Mouse (Mus musculus): Measurements from ENCODE around the gene Hoxb2. TPM values are rescaled to one million over a fixed set of nuclear protein-coding genes. Genes with fewer than 3 reads are reported as not detected.
A peak's percentile ranks its signal among the peaks of the same experiment; 100 is the strongest.

The Hoxb2 gene
- polyA plus RNA-seq, 1 experiment from 2014 or later, result 7.5 TPM

DNA sequence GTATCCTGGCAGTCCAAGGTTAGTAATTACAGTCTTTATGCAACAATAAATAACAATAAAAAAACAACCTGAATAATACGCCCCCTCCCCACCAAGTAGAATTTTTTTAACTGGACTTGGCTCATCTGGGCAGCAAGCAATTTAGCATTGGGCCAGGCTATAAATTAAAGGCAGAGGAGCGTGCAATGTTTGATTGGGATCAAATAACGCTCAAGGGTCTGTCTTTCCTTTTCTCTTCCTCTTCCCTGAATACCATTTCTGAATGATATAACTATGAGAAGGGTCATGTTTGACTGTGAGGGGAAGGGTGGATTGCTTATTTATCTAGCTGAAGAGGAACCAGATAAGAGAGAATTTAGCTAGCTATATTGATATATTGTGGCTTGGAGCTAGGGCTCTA, 1.3 kb upstream of the Hoxb2 start:
- Histone ChIP-seq H3K27me3 (replicated peaks; ENCODE audit: control insufficient read depth, insufficient read depth, low read length) (peaks cover 96% of the 10 kb centered on the region), H3K9me3 (ENCODE audit: control insufficient read depth, low read length) (no peaks in the 10 kb centered on the region), H3K4me1 (ENCODE audit: control insufficient read depth, insufficient read depth, low read length) (no peaks in the 10 kb centered on the region), H3K4me2 (ENCODE audit: low read depth, low read length) (no peak overlapping the region; the same call in 1 of the 2 replicates), H3K4me3 (ENCODE audit: low read depth, low read length) (no peak overlapping the region), H3K36me3 (ENCODE audit: control insufficient read depth, insufficient read depth, low read length) (no peaks in the 10 kb centered on the region), H3K27ac (replicated peaks; ENCODE audit: low read depth, low read length) (no peak overlapping the region), H3K9ac (ENCODE audit: low read depth, low read length) (no peak overlapping the region)
- WGBS, result 27% methylated on average over 3 of the region's 3 CpGs
- DNase-seq (ENCODE audit: low spot score) (no peak), ATAC-seq (ENCODE audit: low read depth) (no peak)

DNA sequence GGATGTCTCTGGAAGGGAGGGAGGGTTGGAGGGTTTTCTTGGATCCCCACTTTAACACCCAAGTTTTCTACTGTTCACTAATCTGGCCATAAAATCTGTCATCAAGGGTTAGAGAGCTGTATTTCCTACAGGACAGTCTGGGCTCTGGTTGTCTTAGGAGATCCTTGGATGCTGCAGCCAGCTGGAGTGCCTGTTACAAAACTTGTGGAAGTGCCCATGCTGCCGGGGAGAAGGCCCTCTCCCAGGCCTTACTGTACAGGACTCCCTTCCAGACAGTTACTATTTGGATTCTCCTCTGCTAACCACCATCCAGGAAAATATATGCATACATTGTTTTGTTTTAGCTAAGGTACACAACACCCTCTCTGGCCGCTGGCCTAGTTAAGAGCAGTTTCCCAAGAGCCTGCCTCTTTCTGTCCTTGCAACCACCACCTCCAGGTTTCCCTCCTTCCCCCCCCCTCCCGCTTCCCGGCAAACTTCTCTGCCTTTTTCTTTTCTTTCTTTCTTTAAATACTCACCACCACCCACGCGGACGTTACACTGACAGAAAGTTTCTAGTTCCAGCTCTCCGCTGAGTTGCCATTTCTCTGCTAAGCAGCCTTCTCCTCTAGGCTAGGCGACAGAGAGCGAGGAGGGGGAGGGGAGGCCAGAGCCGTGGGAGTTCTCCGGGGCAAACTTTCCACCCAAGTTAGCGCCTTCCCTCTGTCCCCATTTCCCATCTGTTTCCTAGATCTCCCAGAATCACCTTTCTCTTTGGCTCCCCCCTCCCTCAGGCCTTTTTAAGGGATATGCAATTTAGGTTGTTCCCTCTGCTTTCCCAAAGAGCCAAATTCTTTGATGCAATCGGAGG, 609 bp upstream of the Hoxb2 start:
- no peaks in the 10 kb centered on the region for H3K9me3 ChIP-seq (ENCODE audit: control insufficient read depth, low read length)
- peak overlapping the region; percentile 3; the same call in 1 of the 2 replicates for H3K4me2 ChIP-seq (ENCODE audit: low read depth, low read length)
- H3K4me3 ChIP-seq (ENCODE audit: low read depth, low read length), result no peak overlapping the region
- no peak overlapping the region for H3K27ac ChIP-seq (replicated peaks; ENCODE audit: low read depth, low read length)
- DNase-seq (ENCODE audit: low spot score), result no peak
- H3K9ac ChIP-seq (ENCODE audit: low read depth, low read length), result no peak overlapping the region; the same call in 1 of the 2 replicates
- 11% methylated on average over 14 of the region's 14 CpGs for whole genome bisulfite sequencing
- H3K36me3 ChIP-seq (ENCODE audit: control insufficient read depth, insufficient read depth, low read length), result no peaks in the 10 kb centered on the region
- H3K4me1 ChIP-seq (ENCODE audit: control insufficient read depth, insufficient read depth, low read length), result no peaks in the 10 kb centered on the region
- no peak for ATAC-seq (ENCODE audit: low read depth)
- peaks cover 96% of the 10 kb centered on the region for H3K27me3 ChIP-seq (replicated peaks; ENCODE audit: control insufficient read depth, insufficient read depth, low read length)

DNA sequence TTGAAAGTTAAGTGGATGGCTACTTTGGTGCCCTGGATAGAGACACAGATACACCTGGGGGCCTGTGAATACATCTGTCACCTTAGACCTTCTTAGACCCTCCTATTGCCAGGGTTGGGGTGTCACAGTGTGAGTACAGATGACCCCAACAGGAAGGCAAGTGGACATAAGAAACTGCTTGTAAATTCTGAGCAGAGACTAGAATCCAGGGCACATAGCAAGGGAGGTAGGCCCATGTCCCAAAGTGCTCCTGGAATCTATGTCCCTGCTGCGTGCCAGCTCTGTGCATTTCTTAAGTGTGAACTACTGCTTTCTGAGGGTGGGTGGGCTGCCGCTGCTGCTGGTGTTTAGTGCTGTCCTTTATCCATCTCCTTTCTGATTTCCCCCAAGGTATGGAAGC, 466 bp downstream of the Hoxb2 start:
- no peak overlapping the region for H3K9ac ChIP-seq (ENCODE audit: low read depth, low read length)
- DNase-seq (ENCODE audit: low spot score), result no peak
- WGBS, result 18% methylated on average over 2 of the region's 2 CpGs

DNA sequence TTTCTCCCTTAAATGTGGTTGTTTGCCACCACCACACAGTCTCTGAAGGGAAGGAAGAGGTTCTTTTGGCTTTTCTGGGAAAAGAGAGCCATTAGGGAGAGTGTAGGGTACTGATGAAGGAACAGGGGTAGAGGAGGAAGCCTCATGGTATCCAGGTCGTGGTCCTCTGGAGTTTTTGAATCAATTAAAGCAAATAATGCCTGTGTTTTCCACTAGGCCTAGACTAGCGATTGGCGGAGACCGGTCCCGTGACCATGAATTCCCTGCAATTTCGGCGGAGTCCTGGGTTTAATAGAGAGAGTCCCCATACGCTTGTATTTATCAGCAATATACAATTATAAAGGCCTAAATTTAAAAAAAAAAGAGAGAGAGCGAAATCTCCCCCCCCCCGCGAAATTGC, 987 bp downstream of the Hoxb2 start:
- Histone ChIP-seq H3K4me1 (ENCODE audit: control insufficient read depth, insufficient read depth, low read length) (no peaks in the 10 kb centered on the region), H3K9ac (ENCODE audit: low read depth, low read length) (no peak overlapping the region), H3K36me3 (ENCODE audit: control insufficient read depth, insufficient read depth, low read length) (no peaks in the 10 kb centered on the region), H3K27me3 (replicated peaks; ENCODE audit: control insufficient read depth, insufficient read depth, low read length) (peaks cover 93% of the 10 kb centered on the region), H3K4me2 (ENCODE audit: low read depth, low read length) (peak overlapping the region; percentile 50; the same call in 1 of the 2 replicates), H3K9me3 (ENCODE audit: control insufficient read depth, low read length) (no peaks in the 10 kb centered on the region), H3K27ac (replicated peaks; ENCODE audit: low read depth, low read length) (no peak overlapping the region; the same call in 1 of the 2 replicates), H3K4me3 (ENCODE audit: low read depth, low read length) (no peak overlapping the region; the same call in 1 of the 2 replicates)
- 6% methylated on average over 10 of the region's 11 CpGs for WGBS
- ATAC-seq (ENCODE audit: low read depth) (no peak), DNase-seq (ENCODE audit: low spot score) (no peak)

More for the DNA sequence above, 466 bp downstream of the Hoxb2 start:
- no peak overlapping the region for H3K4me2 ChIP-seq (ENCODE audit: low read depth, low read length)
- H3K36me3 ChIP-seq (ENCODE audit: control insufficient read depth, insufficient read depth, low read length), result no peaks in the 10 kb centered on the region
- no peaks in the 10 kb centered on the region for H3K9me3 ChIP-seq (ENCODE audit: control insufficient read depth, low read length)
- H3K27me3 ChIP-seq (replicated peaks; ENCODE audit: control insufficient read depth, insufficient read depth, low read length), result peaks cover 93% of the 10 kb centered on the region
- no peaks in the 10 kb centered on the region for H3K4me1 ChIP-seq (ENCODE audit: control insufficient read depth, insufficient read depth, low read length)
- ATAC-seq (ENCODE audit: low read depth), result no peak
- no peak overlapping the region; the same call in 1 of the 2 replicates for H3K27ac ChIP-seq (replicated peaks; ENCODE audit: low read depth, low read length)
- no peak overlapping the region for H3K4me3 ChIP-seq (ENCODE audit: low read depth, low read length)

DNA sequence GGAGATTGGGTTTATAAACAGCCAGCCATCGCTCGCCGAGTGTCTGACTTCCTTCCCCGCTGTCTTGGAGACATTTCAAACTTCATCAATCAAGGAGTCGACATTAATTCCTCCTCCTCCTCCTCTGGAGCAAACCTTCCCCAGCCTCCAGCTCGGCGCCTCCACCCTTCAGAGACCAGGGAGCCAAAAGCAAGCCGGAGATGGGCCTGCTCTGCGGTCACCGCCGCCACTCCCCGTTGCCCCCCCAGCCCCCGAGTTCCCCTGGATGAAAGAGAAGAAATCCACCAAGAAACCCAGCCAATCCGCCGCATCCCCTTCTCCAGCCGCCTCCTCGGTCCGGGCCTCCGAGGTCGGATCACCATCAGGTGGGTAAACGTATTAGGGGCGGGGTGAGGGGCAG, 1.5 kb downstream of the Hoxb2 start:
- Histone ChIP-seq H3K9me3 (ENCODE audit: control insufficient read depth, low read length) (no peaks in the 10 kb centered on the region), H3K4me2 (ENCODE audit: low read depth, low read length) (peak overlapping the region; percentile 50; the same call in 1 of the 2 replicates), H3K4me1 (ENCODE audit: control insufficient read depth, insufficient read depth, low read length) (no peaks in the 10 kb centered on the region), H3K27ac (replicated peaks; ENCODE audit: low read depth, low read length) (peak overlapping the region; percentile 67; the same call in 1 of the 2 replicates), H3K27me3 (replicated peaks; ENCODE audit: control insufficient read depth, insufficient read depth, low read length) (peaks cover 93% of the 10 kb centered on the region), H3K4me3 (ENCODE audit: low read depth, low read length) (peak overlapping the region; percentile 37), H3K36me3 (ENCODE audit: control insufficient read depth, insufficient read depth, low read length) (no peaks in the 10 kb centered on the region), H3K9ac (ENCODE audit: low read depth, low read length) (peak overlapping the region; percentile 62; the same call in 1 of the 2 replicates)
- peak; percentile 17 for DNase-seq (ENCODE audit: low spot score)
- no peak for ATAC-seq (ENCODE audit: low read depth)
- under 1% methylated on average over 22 of the region's 22 CpGs for WGBS

DNA sequence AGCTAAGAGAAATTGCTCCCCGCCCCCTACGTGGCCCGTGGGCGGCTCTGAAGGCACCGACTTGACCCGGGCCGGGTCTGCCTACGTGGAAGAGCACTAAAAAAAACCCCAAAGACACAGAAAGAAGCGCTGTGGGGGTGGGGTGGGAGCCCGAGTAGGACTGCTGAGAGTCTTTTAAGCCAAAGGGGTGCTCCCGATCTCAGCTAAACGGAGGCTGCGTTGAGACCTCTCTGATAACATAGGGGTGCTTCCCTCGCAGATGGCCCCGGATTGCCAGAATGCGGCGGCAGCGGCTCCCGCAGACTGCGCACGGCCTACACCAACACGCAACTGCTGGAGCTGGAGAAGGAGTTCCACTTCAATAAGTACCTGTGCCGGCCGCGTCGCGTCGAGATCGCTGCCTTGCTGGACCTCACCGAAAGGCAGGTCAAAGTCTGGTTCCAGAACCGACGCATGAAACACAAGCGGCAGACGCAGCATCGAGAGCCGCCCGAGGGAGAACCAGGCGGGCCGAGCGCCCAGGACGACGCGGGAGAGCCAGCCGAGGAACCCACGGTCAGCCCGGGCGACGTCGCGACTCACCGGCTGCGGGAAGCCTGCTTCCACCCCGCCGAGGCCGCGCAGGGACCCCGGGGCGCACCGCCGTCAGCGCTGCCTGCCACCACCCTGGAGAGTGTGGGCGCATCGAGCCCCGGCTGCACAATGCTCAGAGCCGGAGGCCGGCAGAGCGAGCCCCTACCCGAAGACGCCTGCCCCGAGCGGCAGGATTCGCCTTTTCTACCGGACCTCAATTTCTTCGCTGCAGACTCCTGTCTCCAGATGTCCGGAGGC, 2.6 kb downstream of the Hoxb2 start:
- ATAC-seq (ENCODE audit: low read depth), result 0 out of 2 replicates have a peak, but pooled peaks have one; percentile 33
- DNase-seq (ENCODE audit: low spot score), result peak; percentile 12
- 1% methylated on average over 49 of the region's 75 CpGs for WGBS
- Histone ChIP-seq H3K4me2 (ENCODE audit: low read depth, low read length) (peak overlapping the region; percentile 50; the same call in 1 of the 2 replicates), H3K36me3 (ENCODE audit: control insufficient read depth, insufficient read depth, low read length) (no peaks in the 10 kb centered on the region), H3K27me3 (replicated peaks; ENCODE audit: control insufficient read depth, insufficient read depth, low read length) (peaks cover 96% of the 10 kb centered on the region), H3K9ac (ENCODE audit: low read depth, low read length) (peak overlapping the region; percentile 62), H3K4me3 (ENCODE audit: low read depth, low read length) (peak overlapping the region; percentile 37), H3K27ac (replicated peaks; ENCODE audit: low read depth, low read length) (peak overlapping the region; percentile 67; the same call in 1 of the 2 replicates), H3K4me1 (ENCODE audit: control insufficient read depth, insufficient read depth, low read length) (no peaks in the 10 kb centered on the region), H3K9me3 (ENCODE audit: control insufficient read depth, low read length) (no peaks in the 10 kb centered on the region)

DNA sequence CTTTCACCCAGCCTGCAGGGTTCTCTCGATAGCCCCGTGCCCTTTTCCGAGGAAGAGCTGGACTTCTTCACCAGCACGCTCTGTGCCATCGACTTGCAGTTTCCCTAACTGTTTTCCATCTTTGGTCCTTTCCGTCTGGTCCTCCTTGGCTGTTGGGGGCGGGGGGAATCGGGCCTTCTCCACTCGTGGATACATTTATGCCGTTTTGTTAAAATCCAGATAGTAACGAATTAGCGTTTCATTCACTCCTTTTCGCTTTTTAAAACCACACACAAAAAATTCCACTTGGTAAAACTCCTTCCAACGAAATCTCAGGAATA, 3.2 kb downstream of the Hoxb2 start:
- Histone ChIP-seq H3K36me3 (ENCODE audit: control insufficient read depth, insufficient read depth, low read length) (no peaks in the 10 kb centered on the region), H3K4me1 (ENCODE audit: control insufficient read depth, insufficient read depth, low read length) (no peaks in the 10 kb centered on the region), H3K9ac (ENCODE audit: low read depth, low read length) (peak overlapping the region; percentile 62), H3K27me3 (replicated peaks; ENCODE audit: control insufficient read depth, insufficient read depth, low read length) (peaks cover 96% of the 10 kb centered on the region), H3K9me3 (ENCODE audit: control insufficient read depth, low read length) (no peaks in the 10 kb centered on the region), H3K27ac (replicated peaks; ENCODE audit: low read depth, low read length) (peak overlapping the region; percentile 67; the same call in 1 of the 2 replicates), H3K4me3 (ENCODE audit: low read depth, low read length) (peak overlapping the region; percentile 37), H3K4me2 (ENCODE audit: low read depth, low read length) (peak overlapping the region; percentile 50; the same call in 1 of the 2 replicates)
- DNase-seq (ENCODE audit: low spot score) (no peak), ATAC-seq (ENCODE audit: low read depth) (no peak)
- WGBS, result 2% methylated on average over 14 of the region's 14 CpGs

DNA sequence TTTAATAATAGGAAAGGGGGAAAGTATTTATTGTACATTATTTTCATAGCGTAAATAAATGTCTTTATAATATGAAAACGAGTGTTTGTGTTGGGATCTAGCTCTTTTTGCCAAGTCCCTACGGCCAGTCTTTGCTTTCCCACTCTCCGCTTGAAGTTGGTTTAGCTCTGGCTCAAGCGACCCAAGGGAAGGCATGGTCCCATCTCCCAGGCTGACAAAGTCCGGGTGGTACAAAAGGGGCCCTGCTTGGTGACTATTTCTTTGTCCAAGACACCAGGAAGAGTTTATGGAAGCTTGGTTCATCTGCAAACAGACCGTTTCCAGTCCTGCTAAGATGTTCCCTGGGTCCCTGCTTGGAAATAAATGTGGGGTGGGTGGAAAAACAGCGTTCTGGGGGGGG, 3.6 kb downstream of the Hoxb2 start:
- Histone ChIP-seq H3K36me3 (ENCODE audit: control insufficient read depth, insufficient read depth, low read length) (no peaks in the 10 kb centered on the region), H3K4me2 (ENCODE audit: low read depth, low read length) (peak overlapping the region; percentile 50; the same call in 1 of the 2 replicates), H3K27ac (replicated peaks; ENCODE audit: low read depth, low read length) (no peak overlapping the region; the same call in 1 of the 2 replicates), H3K9me3 (ENCODE audit: control insufficient read depth, low read length) (no peaks in the 10 kb centered on the region), H3K4me3 (ENCODE audit: low read depth, low read length) (peak overlapping the region; percentile 29; the same call in 1 of the 2 replicates), H3K4me1 (ENCODE audit: control insufficient read depth, insufficient read depth, low read length) (no peaks in the 10 kb centered on the region), H3K27me3 (replicated peaks; ENCODE audit: control insufficient read depth, insufficient read depth, low read length) (peaks cover 96% of the 10 kb centered on the region), H3K9ac (ENCODE audit: low read depth, low read length) (peak overlapping the region; percentile 56; the same call in 1 of the 2 replicates)
- ATAC-seq (ENCODE audit: low read depth) (no peak), DNase-seq (ENCODE audit: low spot score) (no peak)
- 5% methylated on average over 8 of the region's 8 CpGs for WGBS

Measured in embryonic facial prominence, embryonic 14.5 days (tissue).